Mouse (Mus musculus) erythroblast, embryonic 14.5 days (primary cell): Measurements from ENCODE around the gene Sgpp2.

Experiments used
- GATA1 ChIP-seq: IDR thresholded peaks from 2 replicates; pipeline ENCODE4 v1.6.1; 2012; ENCODE audit warnings: low read length, inconsistent platforms, mixed read lengths
- TAL1 ChIP-seq: IDR thresholded peaks from 3 replicates; pipeline ENCODE4 v1.6.1; 2012; ENCODE audit warnings: low read length, inconsistent platforms, mixed read lengths

DNA sequence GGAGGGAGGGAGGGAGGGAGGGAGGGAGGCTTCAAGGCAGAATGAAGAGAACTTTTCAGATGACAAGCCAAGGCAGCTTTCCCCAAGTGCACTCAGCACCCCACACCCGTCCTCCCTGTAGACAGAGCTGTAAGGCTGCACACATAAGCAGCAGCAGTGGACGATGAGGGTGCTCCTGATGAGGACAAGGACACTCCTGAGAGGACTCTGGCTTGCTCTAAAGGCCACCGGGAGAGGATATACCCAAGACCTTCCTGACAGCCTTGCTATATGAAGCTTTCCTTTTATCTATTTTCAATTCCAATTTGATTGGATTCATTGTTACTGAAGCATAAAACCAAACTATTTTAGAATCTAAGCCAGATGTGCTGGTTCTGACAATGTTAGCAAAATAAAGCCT is 116.7 kb downstream of the Sgpp2 start:
- TF ChIP-seq TAL1 (no peak), GATA1 (no peak)
